Mouse (Mus musculus): ENCODE data around the gene Cmtm5.

DNA sequence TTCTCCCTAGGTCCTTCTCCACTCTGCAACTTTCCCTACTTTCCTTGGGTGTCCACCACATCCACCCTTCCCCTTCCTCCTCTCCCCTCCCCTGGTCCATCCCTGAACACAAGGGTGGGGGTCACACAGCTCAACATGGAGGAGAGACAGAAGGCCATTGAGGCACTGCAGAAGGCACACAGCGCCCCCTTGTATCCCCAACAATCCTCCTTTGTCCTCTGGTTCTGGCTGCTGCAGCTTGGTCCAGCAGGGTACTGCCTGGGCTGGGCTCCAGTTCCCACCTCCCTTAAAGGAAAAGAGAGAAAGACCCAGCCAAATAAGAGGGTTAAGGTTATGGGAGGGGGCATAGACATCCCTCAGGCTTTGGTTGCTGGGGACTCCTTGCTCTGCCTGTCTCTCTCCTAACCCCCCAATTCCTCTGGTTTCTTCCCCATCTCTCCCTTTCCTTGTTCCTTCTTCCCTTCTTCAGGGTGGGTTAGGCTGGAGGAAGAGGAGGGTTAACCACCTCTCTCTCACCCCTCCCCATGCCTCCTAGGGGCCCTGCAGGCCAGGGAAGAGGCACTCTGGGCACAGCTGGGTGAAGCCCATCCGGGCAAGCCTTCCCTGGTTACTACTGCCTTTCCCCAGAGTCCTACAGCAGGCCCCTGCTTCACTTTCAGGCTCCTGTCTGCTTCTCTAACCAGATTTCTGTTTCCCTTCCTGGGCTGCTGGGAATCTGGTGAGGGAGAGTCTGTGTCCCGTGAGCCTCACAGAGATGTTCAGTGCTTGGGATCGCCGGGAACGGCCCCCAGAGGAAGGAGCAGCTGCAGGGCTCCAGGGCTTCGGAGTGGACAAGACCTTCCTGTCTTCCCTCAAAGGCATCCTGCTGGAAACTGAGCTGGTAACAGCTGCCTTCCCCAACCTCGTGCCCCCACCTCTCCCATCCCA, at the start of gene Cmtm5:
- TF ChIP-seq EP300 (IDR thresholded peaks at IDR 0.05; ENCODE audit: insufficient read depth, low read depth, low read length) (no peak), CTCF (IDR thresholded peaks at IDR 0.05; ENCODE audit: low read depth, low read length) (peak; percentile 63)
